Mouse (Mus musculus) forebrain, embryonic 11.5 days (tissue): Measurements from ENCODE around the gene Myh9. TPM values are rescaled to one million over a fixed set of nuclear protein-coding genes. Genes with fewer than 3 reads are reported as not detected.

Source experiments
- ATAC-seq: fragments of 200-750 bp; cut with Nextera tagmentation; replicated peaks from 2 replicates; pipeline ENCODE4 v1.8.0; 2017; ENCODE audit warnings: moderate TSS enrichment; ENCODE audit not compliant: low FRiP score
- DNase-seq: peaks from one replicate; pipeline ENCODE4 v3.0.0-alpha.2; 2017; ENCODE audit warnings: low spot score
- H3K27ac ChIP-seq: fragments of 300-500 bp; sonication (generic); 2 replicates; pipeline ENCODE4 v1.5.1; 2014; ENCODE audit warnings: low read depth, low read length
- H3K27me3 ChIP-seq: fragments of 300-500 bp; sonication (generic); 2 replicates; pipeline ENCODE4 v1.6.1; 2014; ENCODE audit warnings: mild to moderate bottlenecking, low read length, mixed read lengths; ENCODE audit not compliant: control insufficient read depth, insufficient read depth
- H3K36me3 ChIP-seq: fragments of 300-500 bp; sonication (generic); 2 replicates; pipeline ENCODE4 v1.6.1; 2014; ENCODE audit warnings: mild to moderate bottlenecking, low read length, moderate library complexity, mixed read lengths; ENCODE audit not compliant: control insufficient read depth, insufficient read depth
- H3K4me1 ChIP-seq: fragments of 300-500 bp; sonication (generic); replicated peaks from 2 replicates; pipeline ENCODE4 v1.6.1; 2014; ENCODE audit warnings: low read length, mixed read lengths; ENCODE audit not compliant: control insufficient read depth, insufficient read depth
- H3K4me2 ChIP-seq: fragments of 300-500 bp; sonication (generic); 2 replicates; pipeline ENCODE4 v1.6.1; 2014; ENCODE audit warnings: low read depth, mild to moderate bottlenecking, low read length, moderate library complexity, mixed read lengths; ENCODE audit not compliant: severe bottlenecking
- H3K4me3 ChIP-seq: fragments of 300-500 bp; sonication (generic); 2 replicates; pipeline ENCODE4 v1.5.1; 2014; ENCODE audit warnings: low read depth, low read length
- H3K9ac ChIP-seq: fragments of 300-500 bp; sonication (generic); 2 replicates; pipeline ENCODE4 v1.6.1; 2014; ENCODE audit warnings: low read length
- H3K9me3 ChIP-seq: fragments of 300-500 bp; sonication (generic); 2 replicates; pipeline ENCODE4 v1.6.1; 2016; ENCODE audit warnings: low read length, mixed read lengths; ENCODE audit not compliant: control insufficient read depth
- WGBS: fragments of 180-500 bp; shearing (Covaris S2); extraction: QIAGEN DNeasy Blood & Tissue Kit; methylation state at CpG from one replicate; pipeline ENCODE4 v1.1.7; 2014; 5-methylcytosine and 5-hydroxymethylcytosine counted together
- polyA plus RNA-seq: library from polyadenylated mRNA; unstranded; fragments of >200 nt; fragmentation: Nextera tagmentation; extraction: Ambion mirVana; gene quantifications from 2 replicates; pipeline ENCODE4 v1.2.1, GENCODE M21; 2014

Myh9 gene
- polyA plus RNA-seq, 1 experiment from 2014 or later, result 37.4 TPM

DNA sequence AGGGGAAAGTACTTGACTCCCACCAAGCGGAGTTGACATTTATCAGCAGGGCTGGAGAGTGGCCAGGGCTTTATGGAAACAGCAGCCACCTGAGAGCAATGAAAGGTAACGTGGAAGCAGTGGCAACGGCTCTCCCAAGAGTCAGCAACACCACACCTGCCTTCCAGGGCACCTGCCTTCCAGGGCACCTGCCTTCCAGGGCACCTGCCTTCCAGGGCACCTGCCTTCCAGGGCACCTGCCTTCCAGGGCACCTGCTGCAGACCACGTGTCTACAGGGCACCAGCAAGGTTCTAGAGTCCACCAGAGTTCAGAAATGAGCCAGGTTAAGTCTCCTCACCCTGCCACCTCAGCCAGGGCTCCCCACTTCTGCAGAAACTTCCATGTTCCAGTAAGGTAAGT is 48.9 kb downstream of the Myh9 start:
- Histone ChIP-seq H3K9ac (no peak overlapping the region), H3K4me3 (no peak overlapping the region), H3K4me2 (no peak overlapping the region), H3K27ac (no peak overlapping the region), H3K36me3 (peaks cover 4% of the 10 kb centered on the region; the same call in 1 of the 2 replicates), H3K9me3 (no peaks in the 10 kb centered on the region), H3K27me3 (no peaks in the 10 kb centered on the region), H3K4me1 (no peaks in the 10 kb centered on the region)
- no peak for ATAC-seq
- 98% methylated on average over 4 of the region's 4 CpGs for WGBS
- DNase-seq, result no peak

- no peaks in the 10 kb centered on the region for H3K27me3 ChIP-seq
- H3K4me2 ChIP-seq, result no peak overlapping the region
- no peak overlapping the region for H3K9ac ChIP-seq
- H3K27ac ChIP-seq, result no peak overlapping the region
- H3K9me3 ChIP-seq, result no peaks in the 10 kb centered on the region
- H3K4me1 ChIP-seq, result no peaks in the 10 kb centered on the region
- no peak for ATAC-seq
- WGBS, result 90% methylated on average over 9 of the region's 9 CpGs
- no peak for DNase-seq
- no peak overlapping the region for H3K4me3 ChIP-seq
- H3K36me3 ChIP-seq, result peaks cover 4% of the 10 kb centered on the region; the same call in 1 of the 2 replicates
Observed at GRCm38 (mm10) chr15:77792056-77792455, 49.9 kb downstream of the Myh9 start.

- no peak overlapping the region for H3K4me2 ChIP-seq
- no peaks in the 10 kb centered on the region for H3K4me1 ChIP-seq
- WGBS, result 92% methylated on average over 21 of the region's 21 CpGs
- H3K36me3 ChIP-seq, result peaks cover 4% of the 10 kb centered on the region; the same call in 1 of the 2 replicates
- no peak for ATAC-seq
- H3K27me3 ChIP-seq, result no peaks in the 10 kb centered on the region
- no peak overlapping the region for H3K9ac ChIP-seq
- DNase-seq, result no peak
- no peak overlapping the region for H3K4me3 ChIP-seq
- no peak overlapping the region for H3K27ac ChIP-seq
- no peaks in the 10 kb centered on the region for H3K9me3 ChIP-seq
Observed at GRCm38 (mm10) chr15:77790656-77791405, 51.1 kb downstream of the Myh9 start.

DNA sequence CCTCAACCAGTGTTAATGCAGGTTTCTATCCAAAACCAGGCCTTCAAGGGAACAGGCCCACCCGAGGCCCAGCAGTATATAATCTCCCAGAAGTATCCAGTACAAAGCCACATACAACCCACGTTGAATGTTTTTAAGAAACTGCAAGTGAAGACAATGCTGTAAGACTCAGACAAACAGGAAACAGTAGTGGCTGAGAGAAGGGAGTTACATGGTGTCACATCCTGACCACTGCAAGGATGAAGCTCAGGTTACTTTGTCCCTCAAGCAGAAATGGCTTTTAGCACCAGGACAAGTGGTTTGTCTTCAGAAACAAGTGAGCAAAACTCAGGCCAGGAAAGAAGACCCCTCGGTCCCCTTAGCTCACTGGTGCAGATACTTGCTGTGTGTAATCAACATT is 52.8 kb downstream of the Myh9 start:
- Histone ChIP-seq H3K4me1 (no peaks in the 10 kb centered on the region), H3K27ac (no peak overlapping the region), H3K9ac (no peak overlapping the region), H3K9me3 (no peaks in the 10 kb centered on the region), H3K4me3 (no peak overlapping the region), H3K36me3 (peaks cover 4% of the 10 kb centered on the region; the same call in 1 of the 2 replicates), H3K27me3 (no peaks in the 10 kb centered on the region), H3K4me2 (no peak overlapping the region)
- DNase-seq, result no peak
- 78% methylated on average over 3 of the region's 3 CpGs for WGBS
- no peak for ATAC-seq

- no peaks in the 10 kb centered on the region for H3K4me1 ChIP-seq
- H3K36me3 ChIP-seq, result peaks cover 4% of the 10 kb centered on the region; the same call in 1 of the 2 replicates
- H3K27ac ChIP-seq, result no peak overlapping the region
- 85% methylated on average over 6 of the region's 6 CpGs for WGBS
- no peaks in the 10 kb centered on the region for H3K9me3 ChIP-seq
- no peaks in the 10 kb centered on the region for H3K27me3 ChIP-seq
- no peak overlapping the region for H3K4me2 ChIP-seq
- H3K9ac ChIP-seq, result no peak overlapping the region
- ATAC-seq, result no peak
- H3K4me3 ChIP-seq, result no peak overlapping the region
- no peak for DNase-seq
Observed at GRCm38 (mm10) chr15:77788356-77788755, 53.6 kb downstream of the Myh9 start.

- Histone ChIP-seq H3K4me2 (no peak overlapping the region), H3K9me3 (no peaks in the 10 kb centered on the region), H3K27me3 (no peaks in the 10 kb centered on the region), H3K4me1 (no peaks in the 10 kb centered on the region), H3K27ac (no peak overlapping the region), H3K4me3 (no peak overlapping the region), H3K9ac (no peak overlapping the region), H3K36me3 (peaks cover 6% of the 10 kb centered on the region; the same call in 1 of the 2 replicates)
- 90% methylated on average over 1 of the region's 1 CpGs for whole genome bisulfite sequencing
- DNase-seq (no peak), ATAC-seq (no peak)
Observed at GRCm38 (mm10) chr15:77785807-77786206, 56.2 kb downstream of the Myh9 start.

GRCm38 (mm10) chr15:77784039-77784824 is 57.7 kb downstream of the Myh9 start:
- H3K4me2 ChIP-seq, result no peak overlapping the region
- no peaks in the 10 kb centered on the region for H3K9me3 ChIP-seq
- no peak for DNase-seq
- peaks cover 2% of the 10 kb centered on the region; the same call in 1 of the 2 replicates for H3K36me3 ChIP-seq
- H3K4me1 ChIP-seq, result no peaks in the 10 kb centered on the region
- H3K27me3 ChIP-seq, result no peaks in the 10 kb centered on the region
- 84% methylated on average over 22 of the region's 22 CpGs for WGBS
- no peak overlapping the region for H3K9ac ChIP-seq
- no peak overlapping the region for H3K27ac ChIP-seq
- H3K4me3 ChIP-seq, result no peak overlapping the region
- no peak for ATAC-seq

GRCm38 (mm10) chr15:77782449-77783014 is 59.4 kb downstream of the Myh9 start:
- H3K4me1 ChIP-seq, result no peaks in the 10 kb centered on the region
- no peak for ATAC-seq
- no peak overlapping the region for H3K9ac ChIP-seq
- no peak overlapping the region for H3K4me2 ChIP-seq
- no peaks in the 10 kb centered on the region for H3K9me3 ChIP-seq
- H3K27ac ChIP-seq, result no peak overlapping the region
- WGBS, result 85% methylated on average over 11 of the region's 11 CpGs
- peaks cover 3% of the 10 kb centered on the region; the same call in 1 of the 2 replicates for H3K36me3 ChIP-seq
- H3K4me3 ChIP-seq, result no peak overlapping the region
- no peak for DNase-seq
- H3K27me3 ChIP-seq, result no peaks in the 10 kb centered on the region
